Mouse (Mus musculus) common myeloid progenitor, adult 5-6 weeks (primary cell): ENCODE results near the gene Ptprm. TPM values are rescaled to one million over a fixed set of nuclear protein-coding genes. Genes with fewer than 3 reads are reported as not detected.
A peak's percentile ranks its signal among the peaks of the same experiment; 100 is the strongest.

Source experiments
- ATAC-seq: replicated peaks from 2 replicates; pipeline ENCODE4 v1.8.0; 2016; ENCODE audit warnings: low read depth, mild to moderate bottlenecking, moderate TSS enrichment, inconsistent platforms; ENCODE audit not compliant: poor library complexity, severe bottlenecking
- total RNA-seq: library from RNA; stranded (forward); fragments of 200-1000, 187-1606 nt; gene quantifications from 2 replicates; pipeline ENCODE4 v1.2.3, GENCODE M21; 2017

The Ptprm gene
- total RNA-seq, 1 experiment from 2014 or later = 0.14 TPM

- no peak for ATAC-seq
Observed at GRCm38 (mm10) chr17:67159611-67160010, 194.6 kb downstream of the Ptprm start.

- no peak for ATAC-seq
Observed at GRCm38 (mm10) chr17:67157089-67157752, 197.0 kb downstream of the Ptprm start.

- no peak for ATAC-seq
Observed at GRCm38 (mm10) chr17:67152218-67152617, 202.0 kb downstream of the Ptprm start.

- no peak for ATAC-seq
Observed at GRCm38 (mm10) chr17:67150441-67150840, 203.8 kb downstream of the Ptprm start.

- no peak for ATAC-seq
Observed at GRCm38 (mm10) chr17:67142183-67142756, 212.0 kb downstream of the Ptprm start.

GRCm38 (mm10) chr17:67140502-67140901 is 213.8 kb downstream of the Ptprm start:
- ATAC-seq = no peak

- no peak for ATAC-seq
Observed at GRCm38 (mm10) chr17:67138981-67139380, 215.3 kb downstream of the Ptprm start.

- no peak for ATAC-seq
Observed at GRCm38 (mm10) chr17:67136876-67137275, 217.4 kb downstream of the Ptprm start.

- no peak for ATAC-seq
Observed at GRCm38 (mm10) chr17:67136421-67136820, 217.8 kb downstream of the Ptprm start.

GRCm38 (mm10) chr17:67134235-67134634 is 220.0 kb downstream of the Ptprm start:
- no peak for ATAC-seq

- ATAC-seq = peak; percentile 93
Observed at GRCm38 (mm10) chr17:67133440-67134103, 220.7 kb downstream of the Ptprm start.

- ATAC-seq = no peak
Observed at GRCm38 (mm10) chr17:67133026-67133425, 221.2 kb downstream of the Ptprm start.

- ATAC-seq = no peak
Observed at GRCm38 (mm10) chr17:67127530-67127929, 226.7 kb downstream of the Ptprm start.

- peak; percentile 63 for ATAC-seq
Observed at GRCm38 (mm10) chr17:67125596-67125995, 228.7 kb downstream of the Ptprm start.

- no peak for ATAC-seq
Observed at GRCm38 (mm10) chr17:67124294-67124693, 230.0 kb downstream of the Ptprm start.

GRCm38 (mm10) chr17:67123722-67124121 is 230.5 kb downstream of the Ptprm start:
- ATAC-seq = no peak

- no peak for ATAC-seq
Observed at GRCm38 (mm10) chr17:67120863-67121262, 233.4 kb downstream of the Ptprm start.

- ATAC-seq = no peak
Observed at GRCm38 (mm10) chr17:67118676-67119340, 235.4 kb downstream of the Ptprm start.

GRCm38 (mm10) chr17:67114842-67115241 is 239.4 kb downstream of the Ptprm start:
- ATAC-seq = no peak

- peak; percentile 62 for ATAC-seq
Observed at GRCm38 (mm10) chr17:67112679-67113078, 241.6 kb downstream of the Ptprm start.

- ATAC-seq = no peak
Observed at GRCm38 (mm10) chr17:67106176-67106575, 248.1 kb downstream of the Ptprm start.
